Mouse (Mus musculus) heart, adult 2 months (tissue): ENCODE measurements at regions not wholly inside any gene's neighbourhood (a gene's known extent, or its start where the extent isn't known, plus 50 kb on each side); places are given as distances from the start of the nearest gene placed in this dataset.

Source experiments
- CTCF ChIP-seq: fragments of 200-600 bp; IDR thresholded peaks from 2 replicates; pipeline ENCODE4 v1.8.1; 2022; ENCODE audit warnings: antibody characterized with exemption, mild to moderate bottlenecking, moderate library complexity
- EP300 ChIP-seq: fragments of 200-500 bp; IDR thresholded peaks from 2 replicates; pipeline ENCODE4 v1.6.1; 2011; ENCODE audit warnings: low read depth, low read length, control low read depth; ENCODE audit not compliant: insufficient read depth
- POLR2A ChIP-seq: fragments of 200-500 bp; IDR thresholded peaks from 2 replicates; pipeline ENCODE4 v1.6.1; 2011; ENCODE audit warnings: mild to moderate bottlenecking, low read depth, low read length, control low read depth; ENCODE audit not compliant: insufficient read depth

- no peak for TF ChIP-seq POLR2A
- no peak for TF ChIP-seq CTCF
- TF ChIP-seq EP300: no peak
These were observed 223.2 kb upstream of the Gnpda2 start for GRCm38 (mm10) chr5:69815356-69815755.
